Mouse (Mus musculus) brain, adult 2 months (tissue): Measurements from ENCODE around the gene Epo.

Source experiments
- DNase-seq: peaks from one replicate; pipeline ENCODE4 v3.0.0; 2011; ENCODE audit warnings: low read depth, low spot score

Gene Epo

GRCm38 (mm10) chr5:137533117-137533827, at the start of gene Epo, which contains the start of gene Gnb2:
Gene Epo (minus strand): TSS chr5:137533242.
Gene Gnb2 (minus strand): TSS chr5:137533510.
- peak; percentile 99 for DNase-seq

- DNase-seq = no peak
These were observed 49.7 kb upstream of the Epo start for GRCm38 (mm10) chr5:137582702-137583101.

GRCm38 (mm10) chr5:137580246-137580645, 47.2 kb upstream of the Epo start:
- no peak for DNase-seq

GRCm38 (mm10) chr5:137574470-137574901, 41.4 kb upstream of the Epo start:
- DNase-seq = peak; percentile 89

- no peak for DNase-seq
These were observed 37.9 kb upstream of the Epo start for GRCm38 (mm10) chr5:137570691-137571586.

- DNase-seq = no peak
These were observed 37.1 kb upstream of the Epo start for GRCm38 (mm10) chr5:137570181-137570580.

GRCm38 (mm10) chr5:137569665-137570064, 36.6 kb upstream of the Epo start, which contains the start of gene Tfr2:
Gene Tfr2 (plus strand): TSS chr5:137569840.
- peak; percentile 15 for DNase-seq

GRCm38 (mm10) chr5:137569031-137569430, 36.0 kb upstream of the Epo start:
- DNase-seq = no peak

GRCm38 (mm10) chr5:137568223-137568798, 35.3 kb upstream of the Epo start:
- no peak for DNase-seq

- no peak for DNase-seq
These were observed 33.4 kb upstream of the Epo start for GRCm38 (mm10) chr5:137566416-137566815.

- no peak for DNase-seq
These were observed 32.7 kb upstream of the Epo start for GRCm38 (mm10) chr5:137565744-137566143.

- DNase-seq = peak; percentile 73
These were observed 29.9 kb upstream of the Epo start for GRCm38 (mm10) chr5:137562965-137563364.

GRCm38 (mm10) chr5:137561556-137561955, 28.5 kb upstream of the Epo start:
- peak; percentile 60 for DNase-seq

- DNase-seq = no peak
These were observed 20.9 kb upstream of the Epo start for GRCm38 (mm10) chr5:137553898-137554297.

- DNase-seq = peak; percentile 94
These were observed 20.4 kb upstream of the Epo start, which contains the start of gene Actl6b for GRCm38 (mm10) chr5:137553411-137553837. Gene Actl6b (plus strand): TSS chr5:137553517.

GRCm38 (mm10) chr5:137553000-137553399, 20.0 kb upstream of the Epo start:
- no peak for DNase-seq

- peak; percentile 47 for DNase-seq
These were observed 18.1 kb upstream of the Epo start for GRCm38 (mm10) chr5:137551119-137551518.

- no peak for DNase-seq
These were observed 16.8 kb upstream of the Epo start for GRCm38 (mm10) chr5:137549840-137550239.

- DNase-seq = no peak
These were observed 12.6 kb upstream of the Epo start for GRCm38 (mm10) chr5:137545596-137545995.

- no peak for DNase-seq
These were observed 11.9 kb upstream of the Epo start for GRCm38 (mm10) chr5:137544926-137545325.

- peak; percentile 94 for DNase-seq
These were observed 8.9 kb upstream of the Epo start for GRCm38 (mm10) chr5:137541768-137542540.
